Mouse (Mus musculus): ENCODE results near the gene Aicda.
"Not testable (repeated sequence)": the region's sequence is repeated elsewhere in the genome, so short reads cannot be mapped to it uniquely, and the experiment has no call there.

- TF ChIP-seq POLR2A (IDR thresholded peaks at IDR 0.05; ENCODE audit: low read depth, low read length); CTCF (IDR thresholded peaks at IDR 0.05; ENCODE audit: extremely low read depth, insufficient read length, insufficient replicate concordance, low read depth, low read length): not testable (repeated sequence)
Measured at GRCm38 (mm10) chr6:122542459-122542858, 11.1 kb upstream of the Aicda start.
